In the genomic region with DNA sequence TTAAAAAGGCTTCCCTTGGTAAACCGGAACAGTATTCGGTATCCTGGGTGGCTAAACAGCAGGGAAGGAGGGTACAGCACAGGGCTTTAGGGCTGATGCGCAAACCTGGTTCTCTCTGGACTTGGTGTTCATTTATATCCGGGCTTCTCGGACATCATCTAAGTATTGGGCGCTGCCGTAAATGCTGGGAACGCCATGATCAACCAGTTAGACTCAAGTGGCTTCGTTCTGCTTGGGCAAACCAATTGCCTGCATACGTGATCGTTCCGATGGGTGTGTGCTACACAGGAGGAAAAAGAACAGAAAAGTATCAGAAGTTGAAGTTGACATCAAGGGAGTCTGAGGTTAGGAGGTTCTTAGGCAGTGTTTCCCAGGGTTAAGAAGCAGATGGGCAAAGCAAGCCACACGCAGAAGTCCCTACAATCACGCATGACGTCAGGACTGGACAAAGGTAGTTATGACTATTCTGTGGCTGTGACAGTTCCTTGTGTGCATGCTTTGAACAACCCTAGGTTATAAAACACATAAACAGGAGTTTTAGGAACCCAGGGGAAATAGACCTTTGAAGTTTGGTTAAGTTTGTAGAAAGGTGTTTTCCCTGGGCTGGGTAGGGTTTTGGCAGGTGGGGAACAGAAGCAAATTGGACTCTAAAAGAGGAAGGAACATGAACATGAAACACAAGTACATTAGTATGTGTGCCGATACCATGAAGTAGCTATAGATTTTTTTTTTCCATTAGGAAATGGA, we compare ENCODE assay signal across 19 mouse cellular contexts. TPM values are rescaled to one million over a fixed set of nuclear protein-coding genes. Genes with fewer than 3 reads are reported as not detected.
DNase-seq lines count a peak whose midpoint lies in the region; ATAC-seq and TF ChIP-seq lines count a peak whose summit lies in the region.
"Had no signal": no experiment of that assay in that cellular context is flagged by ENCODE, and none has a peak within 500 bp of the region (broad histone marks: within the 10 kb centered on the region; RNA-seq: fewer than 3 reads in every experiment).

No protein-coding gene starts in this region.

- H3K4me2 ChIP-seq in midbrain, embryonic 11.5 days, result no peak overlapping the region
- H3K4me2 ChIP-seq in midbrain, embryonic 16.5 days (ENCODE audit: low read length), result no peak overlapping the region
- H3K4me2 ChIP-seq in CH12.LX (ENCODE audit: insufficient read depth, low read depth, poor library complexity, severe bottlenecking), result peak overlapping the region; percentile 88
- H3K4me2 ChIP-seq: hindbrain, embryonic 15.5 days; limb, embryonic 13.5 days; lung, embryonic 15.5 days; neural tube, embryonic 12.5 days had no signal

- no peak for ATAC-seq in midbrain, embryonic 11.5 days (ENCODE audit: low FRiP score)
- no peak for ATAC-seq in midbrain, embryonic 16.5 days
- ATAC-seq in inflammation-experienced regulatory T-cells, adult 6 months, result peak; percentile 76
- ATAC-seq: forebrain, postnatal 0 days; intestine, postnatal 0 days had no signal

- no peak overlapping the region for H3K9ac ChIP-seq in heart, adult 2 months (ENCODE audit: low read depth, low read length)
- H3K9ac ChIP-seq in midbrain, embryonic 11.5 days (ENCODE audit: low read length), result no peak overlapping the region
- H3K9ac ChIP-seq in midbrain, embryonic 16.5 days (ENCODE audit: low read depth, low read length), result no peak overlapping the region
- H3K9ac ChIP-seq in CH12.LX (ENCODE audit: insufficient read depth, low read depth), result peak overlapping the region; percentile 81
- H3K9ac ChIP-seq: forebrain, postnatal 0 days; hindbrain, embryonic 15.5 days; limb, embryonic 13.5 days; liver, embryonic 14.5 days; lung, embryonic 15.5 days; neural tube, embryonic 12.5 days had no signal

- peak; percentile 6 for TF ChIP-seq RAD21 in CH12.LX (IDR thresholded peaks at IDR 0.05; ENCODE audit: low read depth, low read length)

- intact Hi-C loops in heart, adult 2 months (cut with DNase I), result no loop called here
- intact Hi-C loops in heart, postnatal 25 days (cut with DNase I), result loop anchor here (5.0 kb wide), 1 partner anchor 112 kb away; no protein-coding TSS in a partner anchor

- peaks cover 3% of the 10 kb centered on the region for H3K4me1 ChIP-seq in heart, adult 2 months (ENCODE audit: control insufficient read depth, insufficient read depth, low read length)
- no peaks in the 10 kb centered on the region for H3K4me1 ChIP-seq in midbrain, embryonic 11.5 days (ENCODE audit: control insufficient read depth, insufficient read depth, low read length)
- H3K4me1 ChIP-seq in midbrain, embryonic 16.5 days (ENCODE audit: control insufficient read depth, insufficient read depth, low read length), result no peaks in the 10 kb centered on the region
- peaks cover 19 to 46% of the 10 kb centered on the region in 2 experiments for H3K4me1 ChIP-seq in CH12.LX (ENCODE audit: control insufficient read depth in 1 of 2, insufficient read depth in 2 of 2)
- H3K4me1 ChIP-seq: hindbrain, embryonic 15.5 days; limb, embryonic 13.5 days; lung, embryonic 15.5 days; midbrain, embryonic 10.5 days; neural tube, embryonic 12.5 days had no signal

- 81% methylated on average over 16 of the region's 16 CpGs for WGBS in heart, adult 2 months
- WGBS in midbrain, embryonic 11.5 days, result 89% methylated on average over 16 of the region's 16 CpGs
- WGBS in midbrain, embryonic 16.5 days, result 91% methylated on average over 16 of the region's 16 CpGs

- H3K79me2 ChIP-seq in heart, adult 2 months (replicated peaks; ENCODE audit: control insufficient read depth, insufficient read depth, low read length), result no peaks in the 10 kb centered on the region
- no peaks in the 10 kb centered on the region for H3K79me2 ChIP-seq in CH12.LX (replicated peaks; ENCODE audit: control insufficient read depth, extremely low read depth, insufficient read depth, poor library complexity, severe bottlenecking)

- no peak for TF ChIP-seq EP300 in heart, adult 2 months (IDR thresholded peaks at IDR 0.05; ENCODE audit: insufficient read depth, low read depth, low read length)
- peak; percentile 94 for TF ChIP-seq EP300 in CH12.LX (IDR thresholded peaks at IDR 0.05; ENCODE audit: low read length)

- peak in 1 of 2 experiments; percentile 30 for DNase-seq in heart, adult 2 months
- DNase-seq in heart, postnatal 25 days (ENCODE audit: low spot score), result no peak
- peak; percentile 75 for DNase-seq in midbrain, embryonic 11.5 days (ENCODE audit: low spot score, missing footprints)
- DNase-seq in CH12.LX (ENCODE audit: extremely low read depth), result peak; percentile 97
- DNase-seq in kidney, adult 18-20 months, result no peak
- no peak for DNase-seq in liver
- DNase-seq: cerebellum, adult 18-20 months; cerebellum, postnatal 25 days; forebrain, postnatal 0 days had no signal

- no peak for TF ChIP-seq CTCF in heart, adult 2 months (IDR thresholded peaks at IDR 0.05)
- no peak for TF ChIP-seq CTCF in CH12.LX (conservative IDR thresholded peaks at IDR 0.05 in 1 of 2, IDR thresholded peaks at IDR 0.05 in 1 of 2; ENCODE audit: low read depth in 2 of 2, low read length in 2 of 2)

- H3K4me3 ChIP-seq in heart, adult 2 months, result no peak overlapping the region
- no peak overlapping the region for H3K4me3 ChIP-seq in midbrain, embryonic 11.5 days (ENCODE audit: low read depth, low read length)
- H3K4me3 ChIP-seq in midbrain, embryonic 16.5 days (ENCODE audit: low read depth, low read length), result no peak overlapping the region
- peak overlapping the region; percentile 34 to 47 (median 39) for H3K4me3 ChIP-seq in CH12.LX (replicated peaks in 1 of 3; ENCODE audit: low read depth in 2 of 3, low read length in 2 of 3, poor library complexity in 1 of 3)
- H3K4me3 ChIP-seq: forebrain, embryonic 10.5 days; hindbrain, embryonic 15.5 days; limb, embryonic 13.5 days; lung, embryonic 15.5 days; midbrain, embryonic 10.5 days; neural tube, embryonic 12.5 days had no signal

- dilution Hi-C loops in CH12.LX (cut with MboI; ENCODE audit: extremely low pct_ligation_motif_present, extremely low pct_unique_long_range_greater_than_20kb, low sequenced_read_pairs), result no loop called here

- H3K27me3 ChIP-seq in heart, adult 2 months (ENCODE audit: control insufficient read depth, insufficient read depth, low read length), result no peaks in the 10 kb centered on the region
- no peaks in the 10 kb centered on the region for H3K27me3 ChIP-seq in midbrain, embryonic 11.5 days (ENCODE audit: control insufficient read depth, insufficient read depth, low read length)
- peaks cover 3% of the 10 kb centered on the region; the same call in 1 of the 2 replicates for H3K27me3 ChIP-seq in midbrain, embryonic 16.5 days (ENCODE audit: control insufficient read depth, insufficient read depth, low read depth, low read length)
- H3K27me3 ChIP-seq in CH12.LX (replicated peaks), result no peaks in the 10 kb centered on the region
- H3K27me3 ChIP-seq: hindbrain, embryonic 15.5 days; limb, embryonic 13.5 days; lung, embryonic 15.5 days; neural tube, embryonic 12.5 days had no signal

- in situ Hi-C loops in CH12.LX (cut with MboI; ENCODE audit: low pct_ligation_motif_present, low pct_unique_long_range_greater_than_20kb, low sequenced_read_pairs), result no loop called here

- peak overlapping the region; percentile 79 for H3K27ac ChIP-seq in heart, adult 2 months
- no peak overlapping the region for H3K27ac ChIP-seq in midbrain, embryonic 11.5 days (ENCODE audit: low read depth, low read length)
- no peak overlapping the region for H3K27ac ChIP-seq in midbrain, embryonic 16.5 days (ENCODE audit: low read length)
- peak overlapping the region; percentile 93 for H3K27ac ChIP-seq in CH12.LX (ENCODE audit: insufficient read depth, low read depth)
- H3K27ac ChIP-seq: forebrain, embryonic 10.5 days; hindbrain, embryonic 15.5 days; limb, embryonic 13.5 days; liver, embryonic 14.5 days; lung, embryonic 15.5 days; midbrain, embryonic 10.5 days; neural tube, embryonic 12.5 days had no signal

- no peaks in the 10 kb centered on the region for H3K36me3 ChIP-seq in heart, adult 2 months (ENCODE audit: control insufficient read depth, insufficient read depth, low read length)
- H3K36me3 ChIP-seq in midbrain, embryonic 11.5 days (ENCODE audit: control insufficient read depth, insufficient read depth, low read length), result no peaks in the 10 kb centered on the region
- no peaks in the 10 kb centered on the region for H3K36me3 ChIP-seq in midbrain, embryonic 16.5 days (ENCODE audit: control insufficient read depth, insufficient read depth, low read length)
- H3K36me3 ChIP-seq in CH12.LX (replicated peaks in 1 of 2; ENCODE audit: control insufficient read depth in 1 of 2, insufficient read depth in 1 of 2, low read length in 1 of 2), result peaks cover 0 to 1% of the 10 kb centered on the region in 2 experiments
- H3K36me3 ChIP-seq: forebrain, embryonic 10.5 days; hindbrain, embryonic 15.5 days; limb, embryonic 13.5 days; lung, embryonic 15.5 days; midbrain, embryonic 10.5 days; neural tube, embryonic 12.5 days had no signal

- no peaks in the 10 kb centered on the region for H3K9me3 ChIP-seq in midbrain, embryonic 11.5 days (ENCODE audit: control insufficient read depth, low read length)
- no peaks in the 10 kb centered on the region for H3K9me3 ChIP-seq in midbrain, embryonic 16.5 days (replicated peaks; ENCODE audit: control insufficient read depth, low read length, poor library complexity, severe bottlenecking)
- H3K9me3 ChIP-seq in CH12.LX (replicated peaks; ENCODE audit: low read length), result peaks cover 9% of the 10 kb centered on the region
- H3K9me3 ChIP-seq: forebrain, embryonic 10.5 days; hindbrain, embryonic 15.5 days; limb, embryonic 13.5 days; lung, embryonic 15.5 days; midbrain, embryonic 10.5 days; neural tube, embryonic 12.5 days had no signal

- TF ChIP-seq POLR2A in heart, adult 2 months (IDR thresholded peaks at IDR 0.05; ENCODE audit: insufficient read depth, low read depth, low read length), result no peak
- TF ChIP-seq POLR2A in CH12.LX (IDR thresholded peaks at IDR 0.05; ENCODE audit: low read depth, low read length), result peak; percentile 54

TF ChIP-seq in CH12.LX, 34 proteins besides CTCF, POLR2A, EP300 and RAD21 (continues in another document):
- TF ChIP-seq MYC (IDR thresholded peaks at IDR 0.05; ENCODE audit: low read depth, low read length) (peak; percentile 90), MXI1 (IDR thresholded peaks at IDR 0.05; ENCODE audit: low read depth, low read length) (peak; percentile 82; the same call in 1 of the 2 replicates), JUND (conservative IDR thresholded peaks at IDR 0.05; ENCODE audit: low read depth, low read length) (peak; percentile 96), MAX (IDR thresholded peaks at IDR 0.05; ENCODE audit: low read length) (peak; percentile 63; the same call in 1 of the 2 replicates)

RNA-seq across cellular contexts. Expression of gene Foxn3, which starts 46.9 kb away (rescaled TPM):
- total RNA-seq in heart, adult 2 months (2021), result 100 to 1,000 TPM; 106 to 117 TPM
- polyA plus RNA-seq in heart, adult 2 months (2012; rRNA removed), result 28.1 and 40.4 TPM in 2 replicates
- 100 to 1,000 TPM; 115 to 120 TPM for total RNA-seq in heart, postnatal 25 days (2021)
- polyA plus RNA-seq in midbrain, embryonic 11.5 days (2014; fragmentation: Nextera tagmentation; extraction: Ambion mirVana), result 71.0 and 73.8 TPM in 2 replicates
- polyA plus RNA-seq in midbrain, embryonic 16.5 days (2015; fragmentation: Nextera tagmentation; extraction: Ambion mirVana), result 66.4 and 69.0 TPM in 2 replicates
- 21.1 and 26.8 TPM in 2 replicates for total RNA-seq in CH12.LX (2012; rRNA removed)
- total RNA-seq in CH12.LX (2014; rRNA removed), result 9.7 and 10.0 TPM in 2 replicates
- 11.0 and 12.5 TPM in 2 replicates for polyA plus RNA-seq in CH12.LX (2012; ENCODE audit: insufficient read length, low read depth)
- 100 to 1,000 TPM in 1 of 3 experiments, 10 to 100 TPM in 2; 65.0 to 119 (median 97.5) TPM for polyA plus RNA-seq in inflammation-experienced regulatory T-cells, adult 6 months (2017; shearing (Covaris generic))

Comparison
In these comparisons a context has a peak if more than half of its experiments do, and no peak if none do; other contexts are left out.
1. DNase-seq: peak in midbrain, embryonic 11.5 days (single experiment) and CH12.LX (single experiment); none in heart, postnatal 25 days (single experiment), kidney, adult 18-20 months (single experiment) and liver (single experiment).
2. H3K27ac ChIP-seq: peak in heart, adult 2 months (single experiment) and CH12.LX (single experiment); none in midbrain, embryonic 11.5 days (single experiment) and midbrain, embryonic 16.5 days (single experiment).
3. H3K4me3 ChIP-seq: peak in CH12.LX (3 of 3); none in heart, adult 2 months (single experiment), midbrain, embryonic 11.5 days (single experiment) and midbrain, embryonic 16.5 days (single experiment).